Mouse (Mus musculus): ENCODE measurements at regions not wholly inside any gene's neighbourhood (a gene's known extent, or its start where the extent isn't known, plus 50 kb on each side); places are given as distances from the start of the nearest gene placed in this dataset.

DNA sequence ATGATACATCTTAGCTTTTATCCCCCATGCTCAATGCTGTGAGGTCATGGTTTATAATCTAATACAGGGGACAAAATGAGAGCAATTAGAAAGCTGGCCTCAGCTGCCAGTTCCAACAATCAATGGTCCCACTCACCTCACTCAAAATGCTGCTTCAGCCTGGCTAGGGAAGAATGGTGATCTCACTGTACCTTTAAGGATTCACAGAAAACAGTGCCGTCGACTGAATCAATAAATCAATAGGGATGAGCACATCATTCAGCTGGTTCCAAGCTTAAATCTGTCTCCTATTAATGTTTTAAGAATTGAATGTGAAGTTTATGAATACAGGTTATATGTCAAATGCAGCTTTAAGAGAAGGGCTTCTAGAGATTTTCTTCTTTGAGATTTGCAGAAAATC is 61.9 kb upstream of the Ncam2 start:
- DNase-seq (ENCODE audit: low spot score), result no peak

DNA sequence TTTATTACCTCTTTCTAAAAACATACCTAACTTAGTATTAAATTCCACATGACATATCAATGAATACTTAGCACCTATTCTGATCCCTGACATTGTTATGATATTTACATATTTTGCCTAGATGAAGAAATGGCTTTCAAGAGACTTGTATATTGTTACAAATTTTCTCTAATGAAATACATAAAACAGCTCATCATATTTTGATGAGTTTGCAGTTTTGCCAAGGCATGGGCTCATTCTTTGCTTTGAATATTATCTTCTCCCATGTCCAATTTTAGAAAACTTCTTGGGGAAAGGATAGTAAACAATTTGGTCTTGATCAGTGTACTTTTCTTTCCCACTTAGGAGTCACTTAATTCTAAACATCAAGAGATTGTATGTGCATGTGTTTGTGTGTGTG is 54.5 kb upstream of the Ncam2 start:
- DNase-seq (ENCODE audit: low spot score), result no peak

DNA sequence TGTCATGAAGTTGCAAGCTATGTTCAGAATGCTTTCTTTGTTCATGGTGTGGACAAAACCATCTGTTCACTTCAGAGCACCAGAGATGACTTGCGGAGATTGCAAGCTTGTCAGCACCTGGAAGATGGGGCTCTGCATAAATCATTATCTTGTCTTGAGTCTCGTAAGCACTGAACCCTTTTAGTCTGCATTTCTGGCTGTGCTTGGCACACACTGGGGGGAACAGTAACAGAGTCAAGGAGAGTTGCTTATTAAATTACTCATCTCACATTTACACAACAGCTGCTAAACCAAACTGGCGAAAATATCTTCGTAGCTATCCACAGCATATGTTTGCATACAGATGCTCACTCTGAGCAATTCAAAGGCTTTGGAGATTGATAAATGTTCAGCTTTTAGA is 51.0 kb upstream of the Ncam2 start:
- DNase-seq (ENCODE audit: low spot score), result peak; percentile 27
